In the genomic region with DNA sequence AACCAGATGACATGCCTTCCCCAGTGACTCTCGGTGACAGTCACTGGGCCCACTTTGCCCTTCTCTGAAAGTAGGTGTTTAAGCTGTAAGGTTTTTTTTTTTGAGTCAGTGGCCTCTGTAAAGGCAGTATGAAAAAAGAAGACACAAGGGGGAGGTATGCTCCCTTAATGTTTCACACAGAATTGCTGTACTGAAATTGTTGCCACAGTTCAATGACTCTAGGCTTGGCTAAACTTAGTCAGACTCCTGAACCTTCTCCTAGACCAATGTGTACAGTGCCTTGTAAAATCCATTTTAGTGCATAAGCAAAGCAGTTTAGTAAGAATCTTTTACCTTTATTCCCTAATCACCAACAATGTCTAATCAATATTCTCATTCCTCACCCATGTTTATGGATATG, we compare ENCODE assay signal across 21 mouse cellular contexts.
"Had no signal": no experiment of that assay in that cellular context is flagged by ENCODE, and none has a peak within 500 bp of the region (broad histone marks: within the 10 kb centered on the region; RNA-seq: fewer than 3 reads in every experiment).

No protein-coding gene starts in this region.

- H3K27me3 ChIP-seq: intestine, embryonic 15.5 days; megakaryocyte, embryonic 14.5 days; neural tube, embryonic 12.5 days; neural tube, embryonic 15.5 days; stomach, embryonic 15.5 days had no signal

- H3K27ac ChIP-seq: intestine, embryonic 15.5 days; kidney, embryonic 15.5 days; limb, embryonic 12.5 days; limb, embryonic 15.5 days; liver, embryonic 14.5 days; macrophage; midbrain, embryonic 10.5 days; neural tube, embryonic 12.5 days; neural tube, embryonic 15.5 days; stomach, embryonic 15.5 days had no signal

- H3K4me1 ChIP-seq: intestine, embryonic 15.5 days; limb, embryonic 12.5 days; limb, embryonic 15.5 days; megakaryocyte, embryonic 14.5 days; neural tube, embryonic 12.5 days; neural tube, embryonic 15.5 days; stomach, embryonic 15.5 days had no signal

- ATAC-seq: intestine, embryonic 15.5 days; liver, postnatal 0 days; lung, postnatal 0 days had no signal

- H3K36me3 ChIP-seq: intestine, embryonic 15.5 days; kidney, embryonic 15.5 days; limb, embryonic 12.5 days; limb, embryonic 15.5 days; midbrain, embryonic 10.5 days; neural tube, embryonic 12.5 days; neural tube, embryonic 15.5 days; stomach, embryonic 15.5 days had no signal

- H3K4me3 ChIP-seq: intestine, embryonic 15.5 days; kidney, embryonic 15.5 days; limb, embryonic 12.5 days; limb, embryonic 15.5 days; megakaryocyte, embryonic 14.5 days; midbrain, embryonic 10.5 days; neural tube, embryonic 12.5 days; neural tube, embryonic 15.5 days; stomach, embryonic 15.5 days had no signal

- DNase-seq: kidney, adult 11 months; left cerebral cortex, postnatal 4 days; liver, postnatal 0 days; lung, embryonic 14.5 days; midbrain, embryonic 14.5 days; right cerebral cortex, postnatal 14 days; right cerebral cortex, postnatal 4 days; spleen, adult 18-20 months; thymus, postnatal 36 days had no signal
